Mouse (Mus musculus): ENCODE measurements around the gene Rwdd4a. TPM values are rescaled to one million over a fixed set of nuclear protein-coding genes. Genes with fewer than 3 reads are reported as not detected.

Rwdd4a gene
- polyA plus RNA-seq, 1 experiment from 2014 or later = 32.0 TPM

- H3K4me3 ChIP-seq (ENCODE audit: low read depth, low read length) = no peak overlapping the region
- no peak for DNase-seq
- H3K9ac ChIP-seq (replicated peaks) = no peak overlapping the region
- H3K27ac ChIP-seq (ENCODE audit: low read depth) = no peak overlapping the region
- ATAC-seq = no peak
- TF ChIP-seq CTCF (IDR thresholded peaks at IDR 0.05; ENCODE audit: low read depth) (no peak), EP300 (IDR thresholded peaks at IDR 0.05; ENCODE audit: low read depth) (no peak)
- H3K36me3 ChIP-seq (replicated peaks; ENCODE audit: insufficient read depth, low read length) = no peaks in the 10 kb centered on the region
- H3K4me1 ChIP-seq (ENCODE audit: insufficient read depth) = no peaks in the 10 kb centered on the region
- no peaks in the 10 kb centered on the region for H3K27me3 ChIP-seq (ENCODE audit: insufficient read depth, low read length)
- no peak overlapping the region for H3K4me2 ChIP-seq (ENCODE audit: low read depth, low read length)
- WGBS (ENCODE audit: insufficient replicate concordance) = 70% methylated on average over 5 of the region's 5 CpGs
- no peaks in the 10 kb centered on the region for H3K9me3 ChIP-seq (ENCODE audit: low read length)
Measured at GRCm38 (mm10) chr8:47568098-47568497, 34.6 kb downstream of the Rwdd4a start.

GRCm38 (mm10) chr8:47570161-47570560, 36.7 kb downstream of the Rwdd4a start:
- Histone ChIP-seq H3K9ac (replicated peaks) (no peak overlapping the region), H3K9me3 (ENCODE audit: low read length) (no peaks in the 10 kb centered on the region), H3K27ac (ENCODE audit: low read depth) (no peak overlapping the region), H3K4me2 (ENCODE audit: low read depth, low read length) (no peak overlapping the region), H3K4me1 (ENCODE audit: insufficient read depth) (no peaks in the 10 kb centered on the region), H3K36me3 (replicated peaks; ENCODE audit: insufficient read depth, low read length) (no peaks in the 10 kb centered on the region), H3K4me3 (ENCODE audit: low read depth, low read length) (no peak overlapping the region), H3K27me3 (ENCODE audit: insufficient read depth, low read length) (no peaks in the 10 kb centered on the region)
- no peak for ATAC-seq
- 72% methylated on average over 6 of the region's 6 CpGs for WGBS (ENCODE audit: insufficient replicate concordance)
- DNase-seq = no peak
- TF ChIP-seq EP300 (IDR thresholded peaks at IDR 0.05; ENCODE audit: low read depth) (no peak), CTCF (IDR thresholded peaks at IDR 0.05; ENCODE audit: low read depth) (no peak)

- 89% methylated on average over 7 of the region's 7 CpGs for WGBS (ENCODE audit: insufficient replicate concordance)
- no peak for DNase-seq
- Histone ChIP-seq H3K27ac (ENCODE audit: low read depth) (no peak overlapping the region), H3K36me3 (replicated peaks; ENCODE audit: insufficient read depth, low read length) (no peaks in the 10 kb centered on the region), H3K9ac (replicated peaks) (no peak overlapping the region), H3K4me3 (ENCODE audit: low read depth, low read length) (no peak overlapping the region), H3K27me3 (ENCODE audit: insufficient read depth, low read length) (no peaks in the 10 kb centered on the region), H3K4me2 (ENCODE audit: low read depth, low read length) (no peak overlapping the region), H3K9me3 (ENCODE audit: low read length) (peaks cover 3% of the 10 kb centered on the region; the same call in 1 of the 2 replicates), H3K4me1 (ENCODE audit: insufficient read depth) (no peaks in the 10 kb centered on the region)
- TF ChIP-seq EP300 (IDR thresholded peaks at IDR 0.05; ENCODE audit: low read depth) (no peak), CTCF (IDR thresholded peaks at IDR 0.05; ENCODE audit: low read depth) (no peak)
- no peak for ATAC-seq
Measured at GRCm38 (mm10) chr8:47573482-47573881, 40.0 kb downstream of the Rwdd4a start.

- 70% methylated on average over 7 of the region's 7 CpGs for WGBS (ENCODE audit: insufficient replicate concordance)
Measured at GRCm38 (mm10) chr8:47581454-47581853, 48.0 kb downstream of the Rwdd4a start.

GRCm38 (mm10) chr8:47588616-47589015, 55.2 kb downstream of the Rwdd4a start:
- Histone ChIP-seq H3K9ac (replicated peaks) (no peak overlapping the region), H3K9me3 (ENCODE audit: low read length) (no peaks in the 10 kb centered on the region), H3K4me3 (ENCODE audit: low read depth, low read length) (no peak overlapping the region), H3K27ac (ENCODE audit: low read depth) (no peak overlapping the region), H3K36me3 (replicated peaks; ENCODE audit: insufficient read depth, low read length) (no peaks in the 10 kb centered on the region), H3K4me1 (ENCODE audit: insufficient read depth) (no peaks in the 10 kb centered on the region), H3K4me2 (ENCODE audit: low read depth, low read length) (no peak overlapping the region), H3K27me3 (ENCODE audit: insufficient read depth, low read length) (no peaks in the 10 kb centered on the region)
- no peak for DNase-seq
- ATAC-seq = no peak
- WGBS (ENCODE audit: insufficient replicate concordance) = 82% methylated on average over 5 of the region's 5 CpGs
- TF ChIP-seq CTCF (IDR thresholded peaks at IDR 0.05; ENCODE audit: low read depth) (no peak), EP300 (IDR thresholded peaks at IDR 0.05; ENCODE audit: low read depth) (no peak)

More at GRCm38 (mm10) chr8:47581454-47581853, 48.0 kb downstream of the Rwdd4a start:
- Histone ChIP-seq H3K9ac (replicated peaks) (no peak overlapping the region), H3K4me3 (ENCODE audit: low read depth, low read length) (no peak overlapping the region), H3K4me1 (ENCODE audit: insufficient read depth) (no peaks in the 10 kb centered on the region), H3K36me3 (replicated peaks; ENCODE audit: insufficient read depth, low read length) (no peaks in the 10 kb centered on the region), H3K4me2 (ENCODE audit: low read depth, low read length) (no peak overlapping the region), H3K27me3 (ENCODE audit: insufficient read depth, low read length) (no peaks in the 10 kb centered on the region), H3K27ac (ENCODE audit: low read depth) (no peak overlapping the region), H3K9me3 (ENCODE audit: low read length) (no peaks in the 10 kb centered on the region)
- DNase-seq (no peak), ATAC-seq (no peak)
- no peak for TF ChIP-seq EP300 (IDR thresholded peaks at IDR 0.05; ENCODE audit: low read depth)
- no peak for TF ChIP-seq CTCF (IDR thresholded peaks at IDR 0.05; ENCODE audit: low read depth)

GRCm38 (mm10) chr8:47590400-47590799, 56.9 kb downstream of the Rwdd4a start:
- H3K4me2 ChIP-seq (ENCODE audit: low read depth, low read length) = no peak overlapping the region
- no peak overlapping the region for H3K9ac ChIP-seq (replicated peaks)
- WGBS (ENCODE audit: insufficient replicate concordance) = 83% methylated on average over 10 of the region's 10 CpGs

GRCm38 (mm10) chr8:47600664-47601063, 67.2 kb downstream of the Rwdd4a start:
- Histone ChIP-seq H3K27ac (ENCODE audit: low read depth) (no peak overlapping the region), H3K27me3 (ENCODE audit: insufficient read depth, low read length) (no peaks in the 10 kb centered on the region), H3K4me1 (ENCODE audit: insufficient read depth) (no peaks in the 10 kb centered on the region), H3K9ac (replicated peaks) (no peak overlapping the region), H3K4me2 (ENCODE audit: low read depth, low read length) (no peak overlapping the region), H3K9me3 (ENCODE audit: low read length) (no peaks in the 10 kb centered on the region), H3K36me3 (replicated peaks; ENCODE audit: insufficient read depth, low read length) (no peaks in the 10 kb centered on the region), H3K4me3 (ENCODE audit: low read depth, low read length) (no peak overlapping the region)
- DNase-seq (no peak), ATAC-seq (no peak)
- no peak for TF ChIP-seq CTCF (IDR thresholded peaks at IDR 0.05; ENCODE audit: low read depth)
- 65% methylated on average over 8 of the region's 8 CpGs for WGBS (ENCODE audit: insufficient replicate concordance)

More at GRCm38 (mm10) chr8:47590400-47590799, 56.9 kb downstream of the Rwdd4a start:
- no peak for DNase-seq
- ATAC-seq = no peak
- Histone ChIP-seq H3K4me1 (ENCODE audit: insufficient read depth) (no peaks in the 10 kb centered on the region), H3K27me3 (ENCODE audit: insufficient read depth, low read length) (no peaks in the 10 kb centered on the region), H3K36me3 (replicated peaks; ENCODE audit: insufficient read depth, low read length) (no peaks in the 10 kb centered on the region), H3K4me3 (ENCODE audit: low read depth, low read length) (no peak overlapping the region), H3K9me3 (ENCODE audit: low read length) (no peaks in the 10 kb centered on the region), H3K27ac (ENCODE audit: low read depth) (no peak overlapping the region)
- TF ChIP-seq EP300 (IDR thresholded peaks at IDR 0.05; ENCODE audit: low read depth) (no peak), CTCF (IDR thresholded peaks at IDR 0.05; ENCODE audit: low read depth) (no peak)

Small RNA genes within 50 kb of the gene (microRNA-seq; reads per million reads assigned to microRNA genes)
- not detected for gene Gm27409

Other genes starting within 250 kb of the Rwdd4a start
- gene Stox2, start 87.3 kb upstream of the Rwdd4a start, polyA plus RNA-seq (2015; fragmentation: Nextera tagmentation; extraction: Ambion mirVana) = 0.51 and 0.54 TPM in 2 replicates
- 9.2 and 10.2 TPM in 2 replicates for gene Trappc11, start 194 bp upstream of the Rwdd4a start, polyA plus RNA-seq (2015; fragmentation: Nextera tagmentation; extraction: Ambion mirVana)
- 10.3 and 12.6 TPM in 2 replicates for gene Ing2, start 141.9 kb downstream of the Rwdd4a start, polyA plus RNA-seq (2015; fragmentation: Nextera tagmentation; extraction: Ambion mirVana)
- gene Cdkn2aip, start 180.3 kb downstream of the Rwdd4a start, polyA plus RNA-seq (2015; fragmentation: Nextera tagmentation; extraction: Ambion mirVana) = 12.8 and 13.7 TPM in 2 replicates